Mouse (Mus musculus): ENCODE results near the gene Thbs2. TPM values are rescaled to one million over a fixed set of nuclear protein-coding genes. Genes with fewer than 3 reads are reported as not detected.
A peak's percentile ranks its signal among the peaks of the same experiment; 100 is the strongest.

The Thbs2 gene
- polyA plus RNA-seq, 1 experiment from 2014 or later = 6.9 TPM

GRCm38 (mm10) chr17:14659746-14660145, 34.3 kb downstream of the Thbs2 start:
- 61% methylated on average over 4 of the region's 4 CpGs for WGBS
- no peak overlapping the region for H3K4me3 ChIP-seq (ENCODE audit: low read length)
- no peak for ATAC-seq (ENCODE audit: low FRiP score, low TSS enrichment)
- no peaks in the 10 kb centered on the region for H3K36me3 ChIP-seq (ENCODE audit: control insufficient read depth, insufficient read depth, low read length)
- no peak overlapping the region for H3K4me2 ChIP-seq (replicated peaks; ENCODE audit: low read depth, low read length)
- H3K27ac ChIP-seq (ENCODE audit: low read depth, low read length) = no peak overlapping the region
- H3K27me3 ChIP-seq (ENCODE audit: control insufficient read depth, insufficient read depth, low read length) = no peaks in the 10 kb centered on the region
- H3K4me1 ChIP-seq (ENCODE audit: control insufficient read depth, insufficient read depth, low read length) = no peaks in the 10 kb centered on the region
- H3K9ac ChIP-seq (ENCODE audit: low read depth, low read length) = no peak overlapping the region
- H3K9me3 ChIP-seq (ENCODE audit: control insufficient read depth, low read length) = no peaks in the 10 kb centered on the region

- Histone ChIP-seq H3K4me1 (ENCODE audit: control insufficient read depth, insufficient read depth, low read length) (no peaks in the 10 kb centered on the region), H3K9ac (ENCODE audit: low read depth, low read length) (no peak overlapping the region), H3K4me2 (replicated peaks; ENCODE audit: low read depth, low read length) (no peak overlapping the region), H3K9me3 (ENCODE audit: control insufficient read depth, low read length) (no peaks in the 10 kb centered on the region), H3K4me3 (ENCODE audit: low read length) (no peak overlapping the region), H3K27ac (ENCODE audit: low read depth, low read length) (no peak overlapping the region), H3K36me3 (ENCODE audit: control insufficient read depth, insufficient read depth, low read length) (no peaks in the 10 kb centered on the region), H3K27me3 (ENCODE audit: control insufficient read depth, insufficient read depth, low read length) (no peaks in the 10 kb centered on the region)
- no peak for ATAC-seq (ENCODE audit: low FRiP score, low TSS enrichment)
- WGBS = 91% methylated on average over 2 of the region's 2 CpGs
Measured at GRCm38 (mm10) chr17:14658123-14658522, 35.9 kb downstream of the Thbs2 start.

DNA sequence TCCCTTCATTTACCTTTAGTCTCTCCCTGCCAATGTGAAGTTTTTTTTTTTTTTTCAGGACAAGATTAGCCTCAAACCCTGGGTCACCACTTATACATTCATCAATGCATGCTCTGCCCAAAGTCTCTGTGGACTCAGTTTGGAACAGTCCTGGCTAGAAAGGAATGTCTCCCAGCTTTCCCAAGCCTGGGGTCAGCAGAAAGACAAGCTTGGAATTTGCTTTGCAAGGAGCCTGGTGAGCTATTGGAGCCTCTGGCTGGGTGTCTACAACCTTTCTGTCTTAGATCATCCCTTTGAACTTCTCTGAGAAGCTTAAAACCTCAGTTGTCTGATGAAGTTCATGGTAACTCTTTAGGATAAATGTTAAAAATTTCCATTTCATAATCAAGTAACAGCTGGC, 36.9 kb downstream of the Thbs2 start:
- Histone ChIP-seq H3K4me3 (ENCODE audit: low read length) (no peak overlapping the region), H3K4me2 (replicated peaks; ENCODE audit: low read depth, low read length) (no peak overlapping the region), H3K36me3 (ENCODE audit: control insufficient read depth, insufficient read depth, low read length) (no peaks in the 10 kb centered on the region), H3K4me1 (ENCODE audit: control insufficient read depth, insufficient read depth, low read length) (no peaks in the 10 kb centered on the region), H3K9ac (ENCODE audit: low read depth, low read length) (no peak overlapping the region), H3K27me3 (ENCODE audit: control insufficient read depth, insufficient read depth, low read length) (no peaks in the 10 kb centered on the region), H3K9me3 (ENCODE audit: control insufficient read depth, low read length) (no peaks in the 10 kb centered on the region), H3K27ac (ENCODE audit: low read depth, low read length) (no peak overlapping the region)
- ATAC-seq (ENCODE audit: low FRiP score, low TSS enrichment) = no peak

DNA sequence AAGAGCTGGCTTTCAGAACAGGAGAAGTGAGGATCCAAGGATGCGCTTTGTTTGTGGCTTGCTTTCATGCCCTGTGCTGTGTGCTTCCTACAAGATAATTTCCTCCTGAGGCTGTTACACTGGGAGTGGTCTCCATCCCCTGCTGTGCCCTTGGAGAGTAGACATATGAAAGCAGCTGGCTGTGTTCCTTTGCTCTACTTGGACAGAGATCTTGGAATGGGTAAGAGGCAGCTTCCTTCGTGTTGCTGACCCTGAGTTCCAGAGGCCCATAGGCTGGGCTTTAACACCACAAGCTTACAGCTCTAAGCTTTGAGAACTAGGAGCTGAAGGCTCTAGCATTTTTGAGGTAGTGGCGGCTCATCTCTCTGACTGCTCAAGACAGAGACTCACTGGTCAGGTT, 39.1 kb downstream of the Thbs2 start:
- Histone ChIP-seq H3K9ac (ENCODE audit: low read depth, low read length) (no peak overlapping the region), H3K4me3 (ENCODE audit: low read length) (no peak overlapping the region), H3K27ac (ENCODE audit: low read depth, low read length) (no peak overlapping the region), H3K36me3 (ENCODE audit: control insufficient read depth, insufficient read depth, low read length) (no peaks in the 10 kb centered on the region), H3K4me1 (ENCODE audit: control insufficient read depth, insufficient read depth, low read length) (no peaks in the 10 kb centered on the region), H3K9me3 (ENCODE audit: control insufficient read depth, low read length) (no peaks in the 10 kb centered on the region), H3K27me3 (ENCODE audit: control insufficient read depth, insufficient read depth, low read length) (no peaks in the 10 kb centered on the region), H3K4me2 (replicated peaks; ENCODE audit: low read depth, low read length) (no peak overlapping the region)
- no peak for ATAC-seq (ENCODE audit: low FRiP score, low TSS enrichment)
- WGBS = 74% methylated on average over 3 of the region's 3 CpGs

GRCm38 (mm10) chr17:14652013-14652412, 42.0 kb downstream of the Thbs2 start:
- WGBS = 56% methylated on average over 7 of the region's 7 CpGs
- Histone ChIP-seq H3K36me3 (ENCODE audit: control insufficient read depth, insufficient read depth, low read length) (no peaks in the 10 kb centered on the region), H3K9ac (ENCODE audit: low read depth, low read length) (no peak overlapping the region), H3K27me3 (ENCODE audit: control insufficient read depth, insufficient read depth, low read length) (no peaks in the 10 kb centered on the region), H3K4me1 (ENCODE audit: control insufficient read depth, insufficient read depth, low read length) (no peaks in the 10 kb centered on the region), H3K9me3 (ENCODE audit: control insufficient read depth, low read length) (no peaks in the 10 kb centered on the region), H3K27ac (ENCODE audit: low read depth, low read length) (no peak overlapping the region), H3K4me3 (ENCODE audit: low read length) (no peak overlapping the region), H3K4me2 (replicated peaks; ENCODE audit: low read depth, low read length) (no peak overlapping the region)
- no peak for ATAC-seq (ENCODE audit: low FRiP score, low TSS enrichment)

DNA sequence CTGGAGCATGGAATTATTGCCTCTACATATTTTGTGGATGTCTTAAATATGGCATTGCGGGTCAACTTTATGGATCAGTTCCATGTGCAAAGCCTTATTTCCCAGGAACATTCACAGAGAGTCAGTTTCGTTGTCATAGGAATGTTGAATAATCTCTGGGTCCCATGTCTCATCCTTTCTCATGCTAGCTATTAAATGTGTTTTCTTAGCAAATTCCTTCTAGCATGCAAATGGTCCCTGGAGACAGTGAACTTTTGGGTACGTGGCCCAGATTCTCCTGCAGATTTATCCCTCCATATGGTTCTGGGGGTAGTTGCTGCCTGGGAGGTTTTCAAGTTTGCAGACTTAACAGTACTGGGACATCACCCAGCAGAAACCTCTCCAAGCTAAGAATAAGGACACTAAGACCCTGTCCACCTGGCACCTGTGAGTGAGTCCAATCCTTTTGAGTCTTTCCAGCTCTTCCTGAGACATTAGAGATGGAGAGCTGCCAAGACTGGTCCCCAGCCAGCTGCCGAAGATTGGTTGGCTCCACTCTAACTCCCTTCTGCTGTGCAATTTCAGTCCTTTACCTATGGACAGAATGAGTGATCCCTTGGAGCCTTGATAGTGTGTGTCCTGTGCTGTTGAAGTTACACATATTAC, 45.9 kb downstream of the Thbs2 start:
- H3K4me1 ChIP-seq (ENCODE audit: control insufficient read depth, insufficient read depth, low read length) = no peaks in the 10 kb centered on the region
- H3K36me3 ChIP-seq (ENCODE audit: control insufficient read depth, insufficient read depth, low read length) = no peaks in the 10 kb centered on the region
- H3K4me3 ChIP-seq (ENCODE audit: low read length) = no peak overlapping the region
- WGBS = 73% methylated on average over 4 of the region's 4 CpGs
- no peak overlapping the region for H3K4me2 ChIP-seq (replicated peaks; ENCODE audit: low read depth, low read length)
- no peaks in the 10 kb centered on the region for H3K9me3 ChIP-seq (ENCODE audit: control insufficient read depth, low read length)
- no peak overlapping the region for H3K9ac ChIP-seq (ENCODE audit: low read depth, low read length)
- H3K27me3 ChIP-seq (ENCODE audit: control insufficient read depth, insufficient read depth, low read length) = no peaks in the 10 kb centered on the region
- H3K27ac ChIP-seq (ENCODE audit: low read depth, low read length) = peak overlapping the region; percentile 4; the same call in 1 of the 2 replicates
- ATAC-seq (ENCODE audit: low FRiP score, low TSS enrichment) = no peak

DNA sequence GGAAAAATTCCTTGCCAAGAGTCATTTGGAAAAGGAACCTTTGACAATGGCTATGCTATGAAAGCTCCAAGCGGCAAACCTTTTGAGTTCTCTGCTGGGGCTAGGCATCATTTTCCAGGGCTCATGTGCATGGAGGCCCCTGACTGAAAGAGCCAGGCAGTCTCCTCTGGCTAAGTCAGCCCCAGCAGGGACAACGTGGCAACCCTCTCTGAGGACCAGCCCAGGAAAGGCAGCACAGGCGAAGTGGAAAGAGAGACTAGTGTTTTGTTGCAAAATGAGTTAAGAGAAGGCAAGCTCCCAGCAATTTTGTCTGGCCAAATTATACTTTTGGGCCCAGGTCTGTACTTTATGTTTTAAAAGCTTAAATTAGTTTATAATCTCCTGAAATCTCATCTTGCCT, 50.0 kb downstream of the Thbs2 start:
- H3K27me3 ChIP-seq (ENCODE audit: control insufficient read depth, insufficient read depth, low read length) = no peaks in the 10 kb centered on the region
- ATAC-seq (ENCODE audit: low FRiP score, low TSS enrichment) = no peak
- no peaks in the 10 kb centered on the region for H3K4me1 ChIP-seq (ENCODE audit: control insufficient read depth, insufficient read depth, low read length)
- H3K4me3 ChIP-seq (ENCODE audit: low read length) = no peak overlapping the region
- H3K27ac ChIP-seq (ENCODE audit: low read depth, low read length) = no peak overlapping the region
- no peak overlapping the region for H3K9ac ChIP-seq (ENCODE audit: low read depth, low read length)
- H3K9me3 ChIP-seq (ENCODE audit: control insufficient read depth, low read length) = no peaks in the 10 kb centered on the region
- 80% methylated on average over 3 of the region's 3 CpGs for WGBS
- H3K4me2 ChIP-seq (replicated peaks; ENCODE audit: low read depth, low read length) = no peak overlapping the region
- H3K36me3 ChIP-seq (ENCODE audit: control insufficient read depth, insufficient read depth, low read length) = no peaks in the 10 kb centered on the region

- Histone ChIP-seq H3K9me3 (ENCODE audit: control insufficient read depth, low read length) (no peaks in the 10 kb centered on the region), H3K9ac (ENCODE audit: low read depth, low read length) (no peak overlapping the region), H3K27ac (ENCODE audit: low read depth, low read length) (no peak overlapping the region; the same call in 1 of the 2 replicates), H3K36me3 (ENCODE audit: control insufficient read depth, insufficient read depth, low read length) (no peaks in the 10 kb centered on the region), H3K27me3 (ENCODE audit: control insufficient read depth, insufficient read depth, low read length) (no peaks in the 10 kb centered on the region), H3K4me3 (ENCODE audit: low read length) (no peak overlapping the region), H3K4me2 (replicated peaks; ENCODE audit: low read depth, low read length) (no peak overlapping the region), H3K4me1 (ENCODE audit: control insufficient read depth, insufficient read depth, low read length) (no peaks in the 10 kb centered on the region)
- WGBS = 85% methylated on average over 15 of the region's 15 CpGs
- ATAC-seq (ENCODE audit: low FRiP score, low TSS enrichment) = no peak
Measured at GRCm38 (mm10) chr17:14640351-14641115, 53.5 kb downstream of the Thbs2 start.

- Histone ChIP-seq H3K27ac (ENCODE audit: low read depth, low read length) (no peak overlapping the region), H3K9me3 (ENCODE audit: control insufficient read depth, low read length) (no peaks in the 10 kb centered on the region), H3K4me2 (replicated peaks; ENCODE audit: low read depth, low read length) (no peak overlapping the region), H3K4me1 (ENCODE audit: control insufficient read depth, insufficient read depth, low read length) (no peaks in the 10 kb centered on the region), H3K4me3 (ENCODE audit: low read length) (no peak overlapping the region), H3K27me3 (ENCODE audit: control insufficient read depth, insufficient read depth, low read length) (no peaks in the 10 kb centered on the region), H3K9ac (ENCODE audit: low read depth, low read length) (no peak overlapping the region), H3K36me3 (ENCODE audit: control insufficient read depth, insufficient read depth, low read length) (no peaks in the 10 kb centered on the region)
- ATAC-seq (ENCODE audit: low FRiP score, low TSS enrichment) = no peak
- WGBS = 78% methylated on average over 8 of the region's 8 CpGs
Measured at GRCm38 (mm10) chr17:14635546-14636323, 58.3 kb downstream of the Thbs2 start.
